In the genomic region with DNA sequence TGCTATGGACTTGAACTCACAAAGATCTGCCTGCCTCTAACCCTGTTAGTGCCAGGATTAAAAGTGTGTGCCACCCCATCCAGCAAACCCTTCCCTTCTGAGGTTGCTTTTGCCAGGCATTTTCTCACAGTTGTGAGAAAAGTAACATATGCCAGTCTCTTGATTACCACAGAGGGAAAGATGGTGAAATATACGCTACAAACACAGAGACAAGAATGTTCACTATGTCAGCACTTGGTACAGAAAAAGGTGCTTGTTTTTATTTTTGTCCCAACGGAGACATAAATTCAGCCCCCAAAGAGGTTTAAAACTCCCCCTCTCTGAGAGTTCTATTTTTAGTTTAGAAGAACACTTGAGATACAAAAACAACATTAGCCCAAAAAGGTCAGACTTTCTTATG, we compare ENCODE assay signal across 22 mouse cellular contexts. TPM values are rescaled to one million over a fixed set of nuclear protein-coding genes. Genes with fewer than 3 reads are reported as not detected.
DNase-seq lines count a peak whose midpoint lies in the region; ATAC-seq and TF ChIP-seq lines count a peak whose summit lies in the region.
"Had no signal": no experiment of that assay in that cellular context is flagged by ENCODE, and none has a peak within 500 bp of the region (broad histone marks: within the 10 kb centered on the region; RNA-seq: fewer than 3 reads in every experiment).

No protein-coding gene starts in this region.

- DNase-seq in heart, adult 18-20 months: no peak
- DNase-seq in left cerebral cortex, adult 2 months (ENCODE audit: extremely low spot score in 1 of 2, low spot score in 2 of 2): no peak
- no peak for DNase-seq in left cerebral cortex, adult 11 months (ENCODE audit: low spot score)
- DNase-seq: adrenal gland, adult 8-10 months; cerebellum, adult 11 months; cerebellum, postnatal 10 days; gastrocnemius, postnatal 36 days; kidney, adult 2 months; kidney, postnatal 36 days; lung, adult 2 months; lung, postnatal 4 days; right cerebral cortex, adult 18-20 months had no signal

- H3K9me3 ChIP-seq in heart, embryonic 13.5 days: no peaks in the 10 kb centered on the region
- H3K9me3 ChIP-seq: forebrain, embryonic 12.5 days; hindbrain, embryonic 12.5 days; liver, embryonic 12.5 days had no signal

- H3K27ac ChIP-seq in heart, embryonic 13.5 days (replicated peaks): peak overlapping the region; percentile 93
- peak overlapping the region; percentile 1; the same call in 1 of the 2 replicates for H3K27ac ChIP-seq in left cerebral cortex, adult 2 months
- H3K27ac ChIP-seq in brown adipose tissue, adult 24 weeks (replicated peaks; ENCODE audit: low read depth, low read length): peak overlapping the region; percentile 67; the same call in 1 of the 2 replicates
- peak overlapping the region; percentile 43; the same call in 1 of the 2 replicates for H3K27ac ChIP-seq in small intestine, adult 2 months (ENCODE audit: insufficient read depth, low read depth, low read length)
- H3K27ac ChIP-seq: forebrain, embryonic 12.5 days; hindbrain, embryonic 12.5 days; liver, embryonic 12.5 days had no signal

- peaks cover 4% of the 10 kb centered on the region; the same call in 1 of the 2 replicates for H3K36me3 ChIP-seq in heart, embryonic 13.5 days
- H3K36me3 ChIP-seq in small intestine, adult 2 months (ENCODE audit: control insufficient read depth, insufficient read depth, low read length): no peaks in the 10 kb centered on the region
- H3K36me3 ChIP-seq: forebrain, embryonic 12.5 days; hindbrain, embryonic 12.5 days; liver, embryonic 12.5 days had no signal

- peaks cover 52% of the 10 kb centered on the region for H3K4me1 ChIP-seq in heart, embryonic 13.5 days
- H3K4me1 ChIP-seq in brown adipose tissue, adult 24 weeks (ENCODE audit: control insufficient read depth, insufficient read depth, insufficient read length, low read length): peaks cover 14% of the 10 kb centered on the region
- no peaks in the 10 kb centered on the region for H3K4me1 ChIP-seq in small intestine, adult 2 months (ENCODE audit: control insufficient read depth, insufficient read depth, insufficient read length, low read length)
- H3K4me1 ChIP-seq: hindbrain, embryonic 12.5 days; liver, embryonic 12.5 days had no signal

- no peak overlapping the region for H3K4me3 ChIP-seq in heart, embryonic 13.5 days
- H3K4me3 ChIP-seq in left cerebral cortex, adult 2 months: no peak overlapping the region
- H3K4me3 ChIP-seq in brown adipose tissue, adult 24 weeks (ENCODE audit: insufficient read depth, low read depth, low read length): no peak overlapping the region
- no peak overlapping the region for H3K4me3 ChIP-seq in small intestine, adult 2 months (ENCODE audit: low read depth, low read length)
- H3K4me3 ChIP-seq: forebrain, embryonic 12.5 days; hindbrain, embryonic 12.5 days; liver, embryonic 12.5 days had no signal

- 38% methylated on average over 2 of the region's 2 CpGs for WGBS in heart, embryonic 13.5 days
- 74% methylated on average over 2 of the region's 2 CpGs for WGBS in small intestine, adult 2 months

- TF ChIP-seq CTCF in left cerebral cortex, adult 2 months (IDR thresholded peaks at IDR 0.05): no peak
- no peak for TF ChIP-seq CTCF in small intestine, adult 2 months (IDR thresholded peaks at IDR 0.05; ENCODE audit: extremely low read depth, insufficient read length, insufficient replicate concordance, low read depth, low read length)

- intact Hi-C loops in left cerebral cortex, adult 2 months (cut with DNase I): no loop called here

- H3K4me2 ChIP-seq in heart, embryonic 13.5 days: peak overlapping the region; percentile 6; the same call in 1 of the 2 replicates
- H3K4me2 ChIP-seq: forebrain, embryonic 12.5 days; hindbrain, embryonic 12.5 days; liver, embryonic 12.5 days had no signal

- H3K27me3 ChIP-seq in heart, embryonic 13.5 days (replicated peaks): no peaks in the 10 kb centered on the region
- no peaks in the 10 kb centered on the region for H3K27me3 ChIP-seq in small intestine, adult 2 months (ENCODE audit: control insufficient read depth, insufficient read depth, low read length)
- H3K27me3 ChIP-seq: forebrain, embryonic 12.5 days; hindbrain, embryonic 12.5 days; liver, embryonic 12.5 days had no signal

- no peak for TF ChIP-seq POLR2A in small intestine, adult 2 months (IDR thresholded peaks at IDR 0.05; ENCODE audit: low read depth, low read length)

- ATAC-seq in heart, embryonic 13.5 days (ENCODE audit: extremely low read depth, insufficient number of reproducible peaks, low FRiP score, low TSS enrichment): no peak
- no peak for ATAC-seq in erythroid progenitor cell, adult 5-6 weeks (replicated peaks; ENCODE audit: low FRiP score, poor library complexity, severe bottlenecking)
- ATAC-seq: liver, embryonic 12.5 days had no signal

- no peak overlapping the region for H3K9ac ChIP-seq in heart, embryonic 13.5 days
- H3K9ac ChIP-seq: forebrain, embryonic 12.5 days; hindbrain, embryonic 12.5 days; liver, embryonic 12.5 days had no signal

RNA-seq across cellular contexts. Expression of a gene that starts 20.8 kb away (rescaled TPM):
- 22.8 and 24.9 TPM in 2 replicates for polyA plus RNA-seq in heart, embryonic 13.5 days (2015; fragmentation: Nextera tagmentation; extraction: Ambion mirVana)
- 10 to 100 TPM; 19.9 to 24.4 TPM for total RNA-seq in heart, adult 18-20 months (2021)
- total RNA-seq in left cerebral cortex, adult 2 months (2021): 10 to 100 TPM; 48.7 to 51.9 TPM
- 7.9 and 8.6 TPM in 2 replicates for polyA plus RNA-seq in brown adipose tissue, adult 24 weeks (2012; ENCODE audit: insufficient read depth, insufficient read length, missing spikeins)
- polyA plus RNA-seq in small intestine, adult 2 months (2012; rRNA removed): 4.7 and 8.0 TPM in 2 replicates
- total RNA-seq in erythroid progenitor cell, adult 5-6 weeks (2015; ENCODE audit: low replicate concordance): 5.0 and 6.5 TPM in 2 replicates
- total RNA-seq in erythroid progenitor cell, adult 5-6 weeks (2017; ENCODE audit: low replicate concordance): 1.1 and 3.0 TPM in 2 replicates

RNA-seq across cellular contexts. Expression of a gene that starts 39.3 kb away (rescaled TPM):
- polyA plus RNA-seq in heart, embryonic 13.5 days (2015; fragmentation: Nextera tagmentation; extraction: Ambion mirVana): not detected in 2 replicates
- total RNA-seq in heart, adult 18-20 months (2021): not detected
- not detected for total RNA-seq in left cerebral cortex, adult 2 months (2021)
- polyA plus RNA-seq in brown adipose tissue, adult 24 weeks (2012; ENCODE audit: insufficient read depth, insufficient read length, missing spikeins): not detected in 2 replicates
- not detected in 2 replicates for polyA plus RNA-seq in small intestine, adult 2 months (2012; rRNA removed)
- total RNA-seq in erythroid progenitor cell, adult 5-6 weeks (2015; ENCODE audit: low replicate concordance): not detected in 2 replicates
- not detected in 2 replicates for total RNA-seq in erythroid progenitor cell, adult 5-6 weeks (2017; ENCODE audit: low replicate concordance)
- total RNA-seq: adrenal gland, adult 8-10 months; gastrocnemius, postnatal 36 days; left cerebral cortex, adult 8-10 months had no signal
- polyA plus RNA-seq: forebrain, embryonic 12.5 days; hindbrain, embryonic 12.5 days; kidney, adult 2 months; limb, embryonic 11.5 days; liver, embryonic 12.5 days; lung, adult 2 months; neural tube, embryonic 11.5 days had no signal

RNA-seq across cellular contexts. Expression of a gene that starts 48.8 kb away (rescaled TPM):
- 2.4 and 2.9 TPM in 2 replicates for polyA plus RNA-seq in heart, embryonic 13.5 days (2015; fragmentation: Nextera tagmentation; extraction: Ambion mirVana)
- 1 to 10 TPM; 2.3 to 2.7 TPM for total RNA-seq in heart, adult 18-20 months (2021)
- under 1 TPM in 1 of 2 experiments, not detected in 1; 0.68 TPM for total RNA-seq in left cerebral cortex, adult 2 months (2021)
- 4.9 and 13.4 TPM in 2 replicates for polyA plus RNA-seq in brown adipose tissue, adult 24 weeks (2012; ENCODE audit: insufficient read depth, insufficient read length, missing spikeins)
- 3.3 and 3.6 TPM in 2 replicates for polyA plus RNA-seq in small intestine, adult 2 months (2012; rRNA removed)
- total RNA-seq in erythroid progenitor cell, adult 5-6 weeks (2015; ENCODE audit: low replicate concordance): not detected in 2 replicates
- total RNA-seq in erythroid progenitor cell, adult 5-6 weeks (2017; ENCODE audit: low replicate concordance): not detected in 2 replicates
- total RNA-seq: left cerebral cortex, adult 8-10 months had no signal

Comparison
In these comparisons a context has a peak if more than half of its experiments do, and no peak if none do; other contexts are left out.
1. H3K27ac ChIP-seq: peak in every context shown above with its lines; median percentile 93 in heart, embryonic 13.5 days; 67 in brown adipose tissue, adult 24 weeks; 43 in small intestine, adult 2 months; 1 in left cerebral cortex, adult 2 months.